Mouse (Mus musculus) frontal cortex, postnatal 10 days (tissue): ENCODE measurements around the gene Msrb1.
"Not testable (repeated sequence)": the region's sequence is repeated elsewhere in the genome, so short reads cannot be mapped to it uniquely, and the experiment has no call there.

Source experiments
- DNase-seq, 2 experiments: peaks; one replicate each; pipeline ENCODE4 v3.0.0; 2022; ENCODE audit warnings: low spot score in 2 of 2, mixed read lengths in 1 of 2

Msrb1 gene

GRCm38 (mm10) chr17:24736330-24737051 lies at the start of gene Msrb1:
Gene Msrb1 (plus strand): TSS chr17:24736642.
- peak; percentile 89 to 90 for DNase-seq

DNA sequence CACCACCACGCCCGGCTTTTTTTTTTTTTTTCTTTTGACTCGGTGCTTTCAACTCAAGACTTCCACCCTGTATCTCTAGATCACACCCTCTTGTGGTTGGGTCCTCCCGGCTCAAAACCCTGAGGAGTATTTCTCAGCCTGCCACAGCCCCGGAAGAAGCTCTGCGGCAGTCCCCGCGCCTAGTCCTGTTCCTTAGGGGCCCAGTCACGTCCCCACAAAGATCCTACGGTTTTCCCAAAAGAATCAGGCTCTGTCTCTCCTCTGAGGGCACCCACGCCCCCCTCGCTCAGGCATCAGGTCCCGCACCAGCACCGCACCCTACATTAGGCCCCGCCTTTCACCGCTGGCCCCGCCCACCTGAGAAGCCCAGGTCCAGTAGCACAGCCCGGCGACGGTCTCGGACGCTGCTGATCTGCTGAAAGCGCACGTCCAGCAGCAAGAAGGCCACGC lies 49.3 kb upstream of the Msrb1 start:
- DNase-seq: no peak

DNA sequence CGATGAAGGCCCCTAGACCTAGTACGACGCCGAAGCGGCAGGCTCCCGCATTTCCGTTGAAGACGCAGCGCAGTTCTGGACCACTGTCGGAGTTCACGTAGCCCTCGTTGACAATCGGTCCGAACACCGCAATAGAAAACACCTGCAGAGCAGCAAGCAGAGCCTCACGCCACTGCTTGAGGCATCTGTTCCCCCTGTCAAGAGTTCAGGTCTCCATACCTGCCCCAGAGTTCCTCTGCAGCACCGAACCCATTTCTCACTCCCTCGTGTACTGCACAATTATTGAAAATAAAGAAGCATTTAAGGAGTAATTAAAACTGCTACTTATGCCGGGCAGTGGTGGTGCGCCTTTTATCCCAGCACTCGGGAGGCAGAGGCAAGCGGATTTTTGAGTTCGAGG lies 48.8 kb upstream of the Msrb1 start:
- no peak for DNase-seq

DNA sequence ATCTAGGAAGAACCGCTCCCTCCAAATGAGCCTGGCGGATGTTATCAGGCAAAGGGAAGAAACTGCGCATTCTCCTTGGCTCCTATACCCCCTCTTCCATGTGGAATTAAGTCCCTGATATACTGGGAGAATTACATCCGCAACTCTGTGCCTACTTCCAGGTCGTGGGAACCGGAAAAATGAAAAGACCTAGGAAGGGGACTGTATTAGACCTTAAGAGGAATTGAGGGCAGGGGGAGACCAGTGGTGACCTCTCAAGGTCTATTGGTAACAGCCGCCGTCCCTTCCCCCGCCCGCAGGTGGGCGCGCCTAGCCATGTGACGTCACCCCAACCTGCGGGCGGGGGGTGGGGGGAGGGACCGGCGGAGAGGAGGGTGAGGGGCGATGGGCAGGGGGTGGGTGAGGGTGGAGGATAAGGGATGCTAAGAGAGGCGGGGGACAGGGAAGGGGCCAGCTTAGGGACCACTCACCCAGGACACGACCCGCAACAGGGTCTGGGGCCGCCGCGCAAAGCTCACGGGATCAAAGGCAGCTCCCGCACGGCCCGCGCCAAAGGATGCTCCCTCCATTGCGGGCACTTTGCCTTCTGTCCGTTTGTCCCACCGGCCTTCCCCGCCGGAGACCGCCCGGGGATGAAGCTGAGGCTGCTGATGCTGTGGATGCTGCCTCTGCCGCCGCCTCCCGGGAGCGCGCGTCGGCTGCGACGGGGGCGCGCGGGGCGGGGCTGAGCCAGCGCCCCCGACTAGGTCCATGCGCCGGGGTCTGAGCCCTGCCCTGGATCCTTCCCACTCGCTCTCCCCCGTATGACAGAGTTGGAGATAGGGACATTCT lies 47.0 kb upstream of the Msrb1 start, which contains the start of gene Syngr3:
Gene Syngr3 (minus strand): TSS at position 705 of the 831 bp plus-strand sequence.
- DNase-seq: peak in 1 of 2 experiments; percentile 53

DNA sequence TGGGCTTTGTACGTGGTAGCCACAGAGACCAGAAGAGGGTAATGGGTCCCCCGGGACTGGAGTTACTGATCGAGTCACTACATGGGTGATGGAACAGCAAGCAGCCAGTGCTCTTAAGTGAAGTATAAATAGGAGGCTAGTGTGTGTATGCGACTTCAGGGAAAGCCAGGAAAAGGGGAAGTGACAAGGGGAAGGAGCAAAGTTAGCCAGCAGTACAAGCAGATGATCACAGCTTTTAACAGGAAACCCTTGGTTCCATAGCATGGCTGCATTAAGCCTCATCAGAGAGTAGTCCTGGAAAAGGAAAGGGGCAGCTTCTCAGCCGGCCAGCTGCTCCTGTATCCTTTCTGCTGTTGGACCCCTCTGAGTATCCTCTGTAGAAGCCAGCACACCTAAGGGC lies 44.1 kb upstream of the Msrb1 start:
- no peak for DNase-seq

- DNase-seq: no peak
Observed at GRCm38 (mm10) chr17:24695326-24696010, 41.0 kb upstream of the Msrb1 start.

DNA sequence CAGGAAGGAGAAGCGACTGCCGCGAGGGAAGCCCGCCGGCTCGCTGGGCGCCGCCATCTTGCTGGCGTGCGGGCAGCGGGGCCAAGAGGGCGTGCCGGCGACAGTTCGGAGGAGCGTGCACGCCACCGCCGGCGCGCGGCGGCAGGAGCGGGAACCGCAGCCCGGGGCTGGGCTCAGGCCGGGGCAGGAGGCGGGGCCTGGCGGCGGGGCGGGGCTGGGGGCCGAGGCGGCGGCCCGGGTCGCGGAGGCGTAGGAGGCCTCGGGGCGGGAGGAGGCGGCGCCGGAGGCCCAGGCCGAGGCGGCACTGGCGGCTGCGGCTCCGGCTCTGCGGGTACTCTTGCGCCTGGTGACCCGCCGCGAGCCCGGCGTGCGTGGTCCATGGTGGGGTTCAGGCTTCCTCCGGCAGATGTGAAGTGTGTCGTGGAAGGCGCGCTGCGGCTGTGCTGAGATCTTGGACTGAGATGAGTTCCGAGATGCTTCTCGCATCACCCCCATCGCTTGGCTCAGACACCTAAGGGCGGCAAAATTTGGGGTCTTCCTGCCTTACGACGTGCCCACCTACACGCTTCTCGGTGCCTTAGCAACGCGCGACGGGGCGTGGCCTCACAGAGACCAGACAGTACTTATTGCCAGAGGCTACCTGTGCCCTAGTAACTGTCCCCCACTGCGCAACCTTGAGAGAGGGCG lies 40.3 kb upstream of the Msrb1 start, which contains the start of the genes Gfer and Noxo1:
Gene Gfer (minus strand): TSS at position 146 of the 687 bp plus-strand sequence.
Gene Noxo1 (plus strand): TSS at position 224 of the 687 bp plus-strand sequence.
- peak; percentile 67 to 86 for DNase-seq

GRCm38 (mm10) chr17:24697985-24698384 lies 38.5 kb upstream of the Msrb1 start:
- DNase-seq: no peak

GRCm38 (mm10) chr17:24698715-24699114 lies 37.7 kb upstream of the Msrb1 start:
- DNase-seq: no peak

DNA sequence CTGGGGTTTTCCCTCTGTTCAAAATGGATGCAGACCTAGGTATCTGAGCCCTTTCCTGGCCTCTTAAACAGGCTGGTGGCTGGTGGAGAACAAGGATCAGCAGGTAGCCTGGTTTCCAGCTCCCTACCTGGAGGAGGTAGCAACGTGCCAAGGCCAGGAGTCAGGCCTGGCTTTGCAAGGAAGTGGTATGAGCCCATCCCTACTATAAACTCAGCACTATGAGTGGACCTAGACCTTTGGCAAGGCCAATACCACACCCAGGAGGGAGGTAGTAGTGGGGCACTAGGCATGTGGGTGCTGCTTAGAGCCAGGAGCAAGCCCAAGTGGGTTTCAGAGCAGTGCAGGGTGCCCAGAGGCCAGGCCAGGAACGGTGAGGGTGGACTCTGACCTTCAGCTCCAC lies 37.0 kb upstream of the Msrb1 start:
- no peak for DNase-seq

- DNase-seq: no peak
Observed at GRCm38 (mm10) chr17:24701251-24701650, 35.2 kb upstream of the Msrb1 start.

DNA sequence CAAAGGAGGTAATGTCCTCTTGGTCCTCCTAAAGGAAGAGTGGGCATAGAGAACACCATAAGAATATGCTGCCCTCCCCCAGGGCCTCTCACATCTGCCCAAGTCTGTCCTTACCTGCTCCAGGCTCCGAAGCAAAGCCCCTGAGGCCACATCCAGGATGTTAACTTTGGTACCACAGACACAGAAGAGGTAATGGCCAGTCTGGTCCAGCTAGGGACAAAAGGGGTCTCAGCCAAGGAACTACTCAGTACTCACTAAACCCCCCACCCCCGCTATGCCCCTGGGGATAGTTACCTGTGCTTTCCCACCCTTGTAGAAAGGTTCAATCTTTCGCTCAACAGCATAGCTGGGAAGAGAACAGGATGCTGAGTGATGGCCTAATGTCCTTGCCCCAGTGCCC lies 30.6 kb upstream of the Msrb1 start:
- DNase-seq: no peak

- peak; percentile 88 to 94 for DNase-seq
Observed at GRCm38 (mm10) chr17:24706982-24707800, 29.3 kb upstream of the Msrb1 start, which contains the start of gene Tbl3. Gene Tbl3 (minus strand): TSS chr17:24707660.

GRCm38 (mm10) chr17:24707801-24708425 lies 28.5 kb upstream of the Msrb1 start:
- no peak for DNase-seq

- DNase-seq: no peak
Observed at GRCm38 (mm10) chr17:24708646-24709045, 27.8 kb upstream of the Msrb1 start.

DNA sequence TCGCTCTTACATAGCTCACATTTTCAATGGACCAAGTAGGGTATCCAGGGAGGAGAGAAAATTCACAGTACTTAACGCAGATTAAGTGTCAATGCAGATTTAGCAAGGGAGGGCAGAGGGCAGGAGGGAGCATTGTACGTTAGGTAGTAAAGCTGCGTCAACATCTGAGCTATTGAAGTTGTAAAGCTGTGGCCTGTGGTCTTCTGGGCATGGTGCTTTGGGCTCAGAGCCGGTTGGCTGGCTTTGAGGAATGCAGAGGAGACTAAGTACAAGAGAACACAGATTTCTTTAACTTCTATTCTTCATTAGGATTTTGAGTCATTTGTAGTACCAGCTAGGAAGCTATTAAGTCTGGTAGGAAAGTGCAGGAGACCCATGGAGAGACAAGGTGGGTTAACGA lies 20.9 kb upstream of the Msrb1 start:
- no peak for DNase-seq

DNA sequence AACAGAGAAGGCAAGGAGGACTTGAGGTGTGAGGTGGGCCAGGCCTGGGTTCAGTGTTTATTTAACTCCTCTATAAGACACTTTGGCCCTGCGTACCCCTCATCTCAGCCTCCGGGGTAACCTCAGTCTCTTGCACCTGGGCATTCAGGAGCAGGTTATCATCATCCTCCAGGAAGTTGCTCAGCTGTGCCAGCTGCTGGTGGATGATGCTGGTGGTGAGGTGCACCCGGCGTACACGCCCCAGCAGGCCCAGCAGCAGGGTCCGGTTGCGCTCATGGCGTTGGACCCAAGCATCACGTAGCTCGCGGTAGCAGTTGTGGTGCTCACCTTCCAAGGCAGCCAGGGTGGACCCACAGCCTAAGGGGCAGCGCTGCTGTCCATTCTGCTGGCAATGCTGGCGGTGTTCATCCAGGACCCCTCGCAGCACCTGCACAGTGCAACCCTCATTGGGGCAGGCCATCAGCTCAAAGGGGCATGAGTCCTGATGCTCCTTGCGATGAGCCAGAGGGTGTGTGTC lies 20.2 kb upstream of the Msrb1 start:
- peak in 1 of 2 experiments; percentile 5 for DNase-seq

DNA sequence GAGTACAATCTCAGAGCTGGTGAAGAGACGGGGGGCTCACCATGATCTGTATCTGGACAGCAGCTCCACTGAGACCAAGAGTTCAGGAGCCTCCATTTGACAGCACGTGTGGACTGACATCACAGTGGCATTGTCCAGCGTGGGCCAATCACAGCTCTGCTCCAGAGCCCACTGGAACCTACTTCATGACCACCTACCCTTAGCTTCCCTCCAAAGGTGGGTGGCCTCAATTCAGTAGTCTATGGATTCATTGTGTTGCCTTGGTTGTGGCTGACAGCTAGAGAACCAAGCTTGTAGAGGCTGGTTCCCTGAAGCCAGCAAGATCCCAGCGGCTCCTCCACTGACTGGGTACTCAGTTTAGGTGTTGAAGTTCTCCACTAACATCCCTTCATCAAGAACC lies 18.5 kb upstream of the Msrb1 start, which contains the start of the genes Rnf151 and Rps2:
Gene Rnf151 (minus strand): TSS at position 121 of the 400 bp plus-strand sequence.
Gene Rps2 (plus strand): TSS at position 174 of the 400 bp plus-strand sequence.
- DNase-seq: peak in 1 of 2 experiments; percentile 5

- DNase-seq: not testable (repeated sequence)
Observed at GRCm38 (mm10) chr17:24718938-24719337, 17.5 kb upstream of the Msrb1 start.
